Mouse (Mus musculus): ENCODE measurements around the gene Gm45713. TPM values are rescaled to one million over a fixed set of nuclear protein-coding genes. Genes with fewer than 3 reads are reported as not detected.
"Not testable (repeated sequence)": the region's sequence is repeated elsewhere in the genome, so short reads cannot be mapped to it uniquely, and the experiment has no call there.

The Gm45713 gene
- total RNA-seq, 2 experiments from 2014 or later: 0.26 TPM; not detected in 1

- intact Hi-C loops (cut with DNase I); H3K27ac ChIP-seq; DNase-seq; H3K4me3 ChIP-seq: not testable (repeated sequence)
- peak; percentile 50 for TF ChIP-seq CTCF (IDR thresholded peaks at IDR 0.05)
Measured at GRCm38 (mm10) chr7:45173772-45174171, 37.7 kb upstream of the Gm45713 start.

GRCm38 (mm10) chr7:45172974-45173373 is 36.9 kb upstream of the Gm45713 start:
- peak; percentile 57 for TF ChIP-seq CTCF (IDR thresholded peaks at IDR 0.05)
- no peak for DNase-seq
- Histone ChIP-seq H3K4me3 (no peak overlapping the region), H3K27ac (no peak overlapping the region)
- intact Hi-C loops (cut with DNase I): no loop called here

- Histone ChIP-seq H3K4me3 (no peak overlapping the region), H3K27ac (no peak overlapping the region)
- intact Hi-C loops (cut with DNase I): no loop called here
- no peak for DNase-seq
- TF ChIP-seq CTCF (IDR thresholded peaks at IDR 0.05): no peak
Measured at GRCm38 (mm10) chr7:45169495-45169894, 33.5 kb upstream of the Gm45713 start.

- intact Hi-C loops (cut with DNase I): no loop called here
- Histone ChIP-seq H3K27ac (no peak overlapping the region), H3K4me3 (0 out of 2 replicates have a peak overlapping the region, but pooled peaks have one; percentile 7)
- no peak for DNase-seq
- TF ChIP-seq CTCF (IDR thresholded peaks at IDR 0.05): no peak
Measured at GRCm38 (mm10) chr7:45168656-45169055, 32.6 kb upstream of the Gm45713 start.

- DNase-seq: no peak
- no peak overlapping the region for H3K27ac ChIP-seq
- TF ChIP-seq CTCF (IDR thresholded peaks at IDR 0.05): no peak
- no peak overlapping the region for H3K4me3 ChIP-seq
- intact Hi-C loops (cut with DNase I): no loop called here
Measured at GRCm38 (mm10) chr7:45167761-45168445, 31.9 kb upstream of the Gm45713 start.

GRCm38 (mm10) chr7:45166950-45167401 is 30.9 kb upstream of the Gm45713 start:
- no peak for DNase-seq
- no peak overlapping the region for H3K4me3 ChIP-seq
- no peak overlapping the region for H3K27ac ChIP-seq
- TF ChIP-seq CTCF (IDR thresholded peaks at IDR 0.05): no peak
- intact Hi-C loops (cut with DNase I): no loop called here

- Histone ChIP-seq H3K27ac (no peak overlapping the region), H3K4me3 (no peak overlapping the region)
- no peak for TF ChIP-seq CTCF (IDR thresholded peaks at IDR 0.05)
- intact Hi-C loops (cut with DNase I): no loop called here
- no peak for DNase-seq
Measured at GRCm38 (mm10) chr7:45165701-45166100, 29.7 kb upstream of the Gm45713 start.

- H3K4me3 ChIP-seq: no peak overlapping the region
- H3K27ac ChIP-seq: no peak overlapping the region
- TF ChIP-seq CTCF (IDR thresholded peaks at IDR 0.05): no peak
- DNase-seq: no peak
- intact Hi-C loops (cut with DNase I): no loop called here
Measured at GRCm38 (mm10) chr7:45164833-45165232, 28.8 kb upstream of the Gm45713 start.

GRCm38 (mm10) chr7:45163735-45164490 is 27.9 kb upstream of the Gm45713 start, which contains the start of gene Slc17a7:
TSS of gene Slc17a7 (plus strand) at chr7:45163949.
- peak within 1 kb of the TSS; percentile 67 for H3K4me3 ChIP-seq
- DNase-seq: peak; percentile 44
- intact Hi-C loops (cut with DNase I): loop anchor here (2.0 kb wide), 1 partner anchor 135 kb away; no protein-coding TSS in a partner anchor
- TF ChIP-seq CTCF (IDR thresholded peaks at IDR 0.05): no peak
- no peak within 1 kb of the TSS for H3K27ac ChIP-seq

GRCm38 (mm10) chr7:45162996-45163615 is 27.1 kb upstream of the Gm45713 start:
- H3K27ac ChIP-seq: no peak overlapping the region
- no peak overlapping the region for H3K4me3 ChIP-seq
- TF ChIP-seq CTCF (IDR thresholded peaks at IDR 0.05): no peak
- intact Hi-C loops (cut with DNase I): loop anchor here (1.0 to 2.0 kb wide), 2 partner anchors 35 to 136 kb away; no protein-coding TSS in a partner anchor
- DNase-seq: no peak

GRCm38 (mm10) chr7:45162551-45162950 is 26.5 kb upstream of the Gm45713 start:
- TF ChIP-seq CTCF (IDR thresholded peaks at IDR 0.05): no peak
- intact Hi-C loops (cut with DNase I): loop anchor here (1.0 to 2.0 kb wide), 2 partner anchors 36 to 136 kb away; no protein-coding TSS in a partner anchor
- H3K4me3 ChIP-seq: peak overlapping the region; percentile 74

GRCm38 (mm10) chr7:45161612-45162473 is 25.8 kb upstream of the Gm45713 start:
- peak; percentile 86 for TF ChIP-seq CTCF (IDR thresholded peaks at IDR 0.05)
- peak overlapping the region; percentile 60; the same call in 1 of the 2 replicates for H3K27ac ChIP-seq
- peak; percentile 94 for DNase-seq
- intact Hi-C loops (cut with DNase I): loop anchor here (1.0 to 2.0 kb wide), 2 partner anchors 36 to 137 kb away; no protein-coding TSS in a partner anchor
- H3K4me3 ChIP-seq: peak overlapping the region; percentile 74

More at GRCm38 (mm10) chr7:45162551-45162950, 26.5 kb upstream of the Gm45713 start:
- no peak for DNase-seq
- H3K27ac ChIP-seq: no peak overlapping the region
